Mouse (Mus musculus) cerebellum, adult 8-10 months (tissue): ENCODE measurements around the gene Mrpl52.

ENCODE experiments used
- DNase-seq: peaks from one replicate; pipeline ENCODE4 v3.0.0; 2022

Mrpl52 gene

GRCm38 (mm10) chr14:54432837-54433830, 6.4 kb downstream of the Mrpl52 start:
- DNase-seq, result no peak

GRCm38 (mm10) chr14:54433941-54434531, 7.3 kb downstream of the Mrpl52 start:
- no peak for DNase-seq

DNA sequence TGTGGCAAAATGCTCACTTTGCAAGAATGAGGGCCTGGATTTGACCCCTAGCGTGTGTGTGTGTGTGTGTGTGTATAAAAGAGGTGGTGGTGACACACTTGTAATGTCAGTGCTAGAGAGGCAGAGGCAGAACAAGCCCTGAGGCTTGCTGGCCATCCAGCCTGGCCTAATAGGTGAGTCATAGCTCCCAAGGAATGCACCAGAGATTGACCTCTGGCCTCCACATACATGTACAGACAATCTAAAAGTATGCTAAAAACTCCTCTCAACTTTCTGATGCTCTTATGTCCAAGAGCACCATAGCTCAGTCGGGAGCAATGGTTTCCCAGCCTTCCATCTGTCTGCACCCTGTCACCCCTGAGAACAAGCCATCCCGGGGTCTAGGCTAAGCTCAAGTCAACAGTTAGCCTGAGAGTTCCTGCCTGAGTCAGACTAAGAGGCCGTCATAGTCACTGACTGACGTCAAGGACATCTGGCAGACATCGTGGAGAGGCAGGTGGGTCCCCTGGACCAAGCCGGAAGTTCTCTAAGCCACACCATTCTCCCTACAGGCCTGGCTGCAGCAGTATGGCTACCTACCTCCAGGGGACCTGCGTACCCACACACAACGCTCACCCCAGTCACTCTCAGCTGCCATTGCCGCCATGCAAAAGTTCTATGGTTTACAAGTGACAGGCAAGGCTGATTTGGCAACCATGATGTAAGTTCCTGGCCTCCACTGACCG, 8.6 kb downstream of the Mrpl52 start:
- no peak for DNase-seq

- DNase-seq, result no peak
Observed at GRCm38 (mm10) chr14:54439155-54439554, 12.4 kb downstream of the Mrpl52 start.

DNA sequence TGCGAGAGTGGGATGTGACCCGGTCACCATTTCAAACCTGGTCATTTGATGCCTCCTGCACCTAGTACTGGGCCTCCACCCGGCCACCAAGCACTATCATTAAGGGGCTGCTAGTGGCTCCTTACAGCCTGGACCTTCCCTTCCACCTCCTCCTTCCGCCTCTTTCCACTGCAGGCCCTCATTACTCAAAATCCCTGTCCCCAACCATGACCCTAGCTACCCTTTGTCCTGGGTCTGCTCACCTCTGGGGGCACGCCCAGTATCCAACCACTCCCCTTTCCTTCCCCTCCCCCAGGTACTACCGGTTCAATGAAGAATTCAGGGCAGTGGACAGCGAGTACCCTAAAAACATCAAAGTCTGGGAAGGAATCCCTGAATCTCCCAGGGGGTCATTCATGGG, 12.9 kb downstream of the Mrpl52 start:
- DNase-seq, result no peak

GRCm38 (mm10) chr14:54440538-54440937, 13.8 kb downstream of the Mrpl52 start:
- no peak for DNase-seq

DNA sequence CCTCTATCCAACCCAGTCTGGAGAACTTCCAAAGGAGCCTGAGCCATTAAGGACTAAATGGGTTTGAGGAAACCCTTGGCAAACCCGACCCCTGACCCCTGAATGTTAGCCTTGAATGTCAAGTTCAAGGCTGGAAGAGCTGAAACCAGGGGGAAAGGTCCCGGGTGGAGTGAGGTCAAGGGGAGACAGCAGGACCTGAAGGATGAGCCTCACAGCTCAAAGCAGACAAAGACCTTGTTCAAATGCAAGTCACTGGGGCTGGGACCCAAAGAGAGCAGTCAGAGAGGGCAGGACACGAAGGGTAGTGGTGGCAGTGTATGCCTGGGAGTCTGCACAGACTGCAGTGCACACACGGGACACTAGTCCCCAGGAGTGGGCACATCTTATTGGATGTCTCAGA, 14.7 kb downstream of the Mrpl52 start:
- no peak for DNase-seq

DNA sequence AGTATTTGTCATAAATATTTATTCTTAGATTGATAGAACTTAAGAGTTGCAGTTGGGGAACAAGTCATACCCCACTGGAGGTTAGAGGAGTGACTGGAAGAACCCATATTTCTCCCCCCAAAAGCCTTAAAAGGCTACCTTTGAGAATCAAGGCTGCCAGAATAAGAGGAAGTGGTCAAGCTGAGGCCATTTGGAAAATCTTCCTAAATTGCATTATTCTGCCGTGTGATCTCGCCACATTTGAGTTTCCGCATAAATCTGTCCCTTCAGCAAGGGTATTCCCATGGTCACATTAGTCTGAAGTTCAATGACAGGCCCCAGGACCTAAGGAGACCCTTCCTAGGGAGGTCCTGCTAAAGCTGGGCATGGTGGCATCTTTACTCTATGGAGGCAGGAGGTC, 15.8 kb downstream of the Mrpl52 start:
- no peak for DNase-seq

DNA sequence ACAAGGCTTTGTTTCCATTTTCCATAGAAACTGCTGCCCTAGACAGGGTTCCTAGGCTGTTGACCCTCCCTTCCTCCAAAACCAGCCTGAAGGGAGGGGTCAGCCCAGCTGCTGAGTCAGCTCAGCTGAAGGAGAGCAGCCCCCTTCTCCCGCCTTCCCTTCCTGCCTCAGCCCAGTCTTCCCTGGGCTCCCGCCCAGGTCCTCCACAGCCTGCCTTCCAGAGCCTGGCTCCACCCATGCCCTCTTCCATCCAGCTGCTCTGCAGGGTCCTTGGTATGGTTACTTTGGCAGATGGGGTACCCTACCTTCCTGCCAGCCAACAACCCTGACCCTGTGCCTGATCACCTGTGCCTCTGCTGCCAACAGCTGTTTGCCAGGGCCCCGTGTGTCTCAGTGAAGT, 16.5 kb downstream of the Mrpl52 start:
- no peak for DNase-seq

DNA sequence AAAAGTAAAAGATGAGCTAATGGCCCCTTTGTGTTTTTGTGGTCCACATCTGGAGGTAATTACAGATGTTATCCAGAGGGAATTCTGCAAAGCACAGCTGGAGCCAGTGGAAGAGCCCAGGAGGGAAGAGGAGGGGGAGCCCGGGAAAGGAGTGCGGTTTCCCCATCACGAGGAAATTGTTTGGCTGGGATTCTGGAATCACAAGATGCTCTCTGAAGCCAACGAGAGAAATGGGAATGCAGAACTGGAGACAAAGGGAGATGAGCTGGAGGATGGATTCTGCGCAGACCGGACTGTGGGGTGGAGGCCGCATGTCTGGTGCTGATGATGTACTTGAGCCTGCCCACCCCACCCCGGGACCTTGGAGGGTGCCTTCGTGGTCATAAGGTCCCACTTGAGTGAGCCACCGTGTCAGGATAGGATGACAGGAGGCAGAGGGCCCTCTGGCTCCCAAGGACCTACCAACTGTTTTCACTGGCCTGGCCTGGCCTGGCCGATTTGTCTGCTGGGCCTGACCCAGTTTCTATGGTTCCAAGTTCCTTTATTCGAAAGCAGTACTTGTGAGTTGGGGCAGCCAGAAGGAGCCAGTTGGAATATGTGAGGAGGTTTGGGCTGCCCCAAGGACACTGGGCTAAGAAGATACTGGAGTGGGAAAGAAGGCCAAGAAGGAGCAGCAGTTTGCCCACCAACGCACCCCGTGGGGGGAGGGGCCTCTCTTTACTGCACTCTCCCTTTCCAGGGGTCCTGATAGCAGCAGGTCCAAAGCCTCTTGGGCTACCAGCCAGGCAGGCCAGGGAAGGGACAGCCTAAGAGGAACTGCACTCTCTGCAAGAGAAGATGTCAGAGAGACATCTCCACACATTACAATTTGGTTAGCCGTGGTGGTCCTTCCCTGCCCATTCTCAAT, 17.3 kb downstream of the Mrpl52 start:
- no peak for DNase-seq

- no peak for DNase-seq
Observed at GRCm38 (mm10) chr14:54445476-54445875, 18.8 kb downstream of the Mrpl52 start.

DNA sequence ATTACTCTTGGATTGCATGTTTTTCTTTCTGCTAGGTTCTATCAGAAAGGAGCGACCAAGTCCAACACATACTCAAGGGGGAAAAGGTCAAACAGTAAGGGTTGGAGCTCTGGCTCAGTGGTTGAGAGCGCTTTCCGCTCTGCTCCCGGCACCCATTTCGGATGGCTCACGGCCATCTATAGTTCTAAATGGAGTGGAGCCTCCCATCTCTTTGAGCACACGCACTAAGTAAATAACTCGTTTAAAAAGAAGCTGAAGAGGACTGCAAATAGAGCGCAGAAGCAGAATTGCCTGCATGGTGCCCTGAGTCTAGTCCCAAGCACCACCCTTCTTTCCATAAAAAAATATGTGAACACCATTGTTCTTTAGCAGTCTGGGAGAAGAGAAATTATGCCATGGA, 26.9 kb downstream of the Mrpl52 start:
- no peak for DNase-seq

DNA sequence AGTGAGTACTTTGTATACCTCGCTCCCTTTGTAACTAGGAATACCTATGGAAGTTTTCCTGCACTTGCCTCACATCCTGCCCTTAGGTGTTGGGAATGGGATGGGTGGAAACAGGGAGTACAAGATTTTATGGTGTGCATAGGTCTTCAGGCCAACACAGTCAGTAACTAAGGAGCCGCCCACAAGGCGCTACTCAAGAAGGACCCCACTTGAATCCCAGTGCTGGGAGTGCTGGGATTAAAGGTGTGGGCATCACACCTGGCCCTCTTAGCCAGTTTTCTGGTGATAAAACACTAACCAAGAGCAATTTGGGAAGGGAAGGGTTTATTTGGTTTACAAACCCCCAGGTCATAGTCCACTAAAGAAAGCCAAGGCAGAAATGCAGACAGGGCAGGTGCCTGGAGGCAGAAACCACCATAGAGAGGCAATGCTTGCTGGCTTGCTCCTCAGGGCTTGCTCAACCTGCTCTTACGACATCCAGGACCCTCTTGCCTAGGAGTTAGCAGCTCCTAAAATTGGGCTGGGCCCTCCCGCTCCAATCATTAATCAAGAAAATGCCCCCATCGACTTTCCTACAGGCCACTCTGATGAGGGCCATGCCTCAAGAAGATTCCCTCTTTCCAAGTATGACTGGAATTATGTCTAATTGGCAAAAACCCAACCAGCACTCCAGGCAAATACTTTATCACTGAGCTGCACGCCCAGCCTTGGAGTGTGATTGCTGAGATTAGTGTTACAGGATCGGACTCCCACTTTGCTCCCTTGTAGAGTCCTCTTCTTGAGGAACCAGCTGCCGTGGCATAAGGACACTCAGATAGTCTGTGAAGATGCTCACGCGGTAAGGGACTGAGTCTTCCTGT, 28.2 kb downstream of the Mrpl52 start:
- no peak for DNase-seq

GRCm38 (mm10) chr14:54457907-54458569, 31.3 kb downstream of the Mrpl52 start:
- no peak for DNase-seq

DNA sequence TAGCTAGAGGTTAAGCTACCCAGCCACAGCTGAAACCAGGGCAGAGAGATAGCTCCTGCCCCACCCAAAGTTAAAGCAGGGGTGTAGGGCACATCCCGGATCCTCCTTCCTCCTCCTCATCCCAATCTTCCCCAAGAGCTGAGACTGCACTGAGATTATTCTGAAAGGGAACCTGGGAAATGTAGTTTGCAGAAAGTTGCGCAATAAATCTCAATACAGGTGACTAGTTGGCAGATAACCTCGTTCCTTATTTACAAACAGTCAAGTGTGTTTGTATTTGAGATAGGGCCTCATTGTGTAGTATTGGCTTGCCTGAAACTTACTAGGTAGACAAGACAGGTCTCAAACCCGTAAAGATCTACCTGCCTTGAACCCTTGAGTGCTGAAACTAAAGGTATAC, 35.4 kb downstream of the Mrpl52 start:
- DNase-seq, result no peak

GRCm38 (mm10) chr14:54463108-54463958, 36.6 kb downstream of the Mrpl52 start:
- no peak for DNase-seq

DNA sequence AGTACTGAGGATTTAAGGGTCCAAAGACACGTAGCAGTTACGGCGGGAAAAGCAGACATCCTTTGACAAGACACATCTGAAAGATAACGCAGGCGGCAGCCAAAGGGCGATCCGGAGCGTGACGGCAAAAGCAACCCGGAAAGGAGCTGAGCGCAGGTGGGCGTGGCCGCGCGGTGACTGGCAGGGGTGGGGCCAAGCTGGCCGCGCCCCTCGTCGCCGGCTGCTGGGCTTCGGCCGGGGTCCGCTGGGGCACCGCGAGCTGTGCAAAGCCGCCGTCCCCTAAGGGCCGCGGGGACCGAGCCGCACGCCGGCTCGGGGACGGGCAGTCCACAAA, 37.2 kb downstream of the Mrpl52 start, which contains the start of gene Lrp10:
Gene Lrp10 (plus strand): TSS at position 179 of the 334 bp plus-strand sequence.
- peak; percentile 88 for DNase-seq

DNA sequence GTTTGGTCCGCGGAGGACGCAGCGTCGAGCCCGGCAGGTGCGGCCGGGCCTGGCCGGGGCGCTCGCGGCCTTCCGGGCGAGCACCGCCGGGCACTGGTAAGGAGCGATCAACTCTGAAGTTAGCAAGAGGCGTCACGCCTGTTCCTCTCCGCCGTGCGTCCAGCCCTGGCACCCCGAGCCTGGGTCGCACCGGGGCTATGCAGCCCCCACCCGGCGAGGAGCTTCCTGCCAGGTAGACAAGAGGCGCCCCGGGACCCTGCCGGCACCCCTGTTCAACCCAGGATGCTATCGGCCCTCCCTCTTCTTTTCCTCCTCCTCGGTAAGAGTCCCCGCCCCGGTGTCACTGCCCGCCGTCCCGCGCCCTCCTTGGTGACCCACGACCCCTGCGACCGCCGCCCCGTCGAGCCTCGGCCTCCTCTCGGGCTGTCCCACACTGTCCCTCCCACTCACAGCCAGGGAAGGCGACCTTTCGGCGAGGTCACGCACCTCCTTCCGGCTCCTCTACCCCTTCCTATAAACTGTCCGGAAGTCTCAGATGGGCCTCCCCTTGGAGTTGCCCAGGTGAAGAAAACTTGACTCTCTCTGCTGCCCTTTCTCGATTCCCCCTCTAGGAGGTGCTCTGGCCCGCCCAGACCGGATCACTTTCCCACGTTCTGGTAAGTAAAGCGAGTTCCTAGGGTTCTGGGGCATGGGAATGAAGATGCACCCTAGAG, 37.7 kb downstream of the Mrpl52 start:
- peak; percentile 66 for DNase-seq

GRCm38 (mm10) chr14:54471467-54471866, 44.8 kb downstream of the Mrpl52 start:
- no peak for DNase-seq
